Mouse (Mus musculus) heart, adult 2 months (tissue): ENCODE results near the gene Agr2. TPM values are rescaled to one million over a fixed set of nuclear protein-coding genes. Genes with fewer than 3 reads are reported as not detected.

Experiments
- DNase-seq, 2 experiments: peaks; one replicate each; pipeline ENCODE4 v3.0.0; 2021
- H3K27ac ChIP-seq: fragments of 200-600 bp; 2 replicates; pipeline ENCODE4 v1.8.1; 2022
- H3K27me3 ChIP-seq: fragments of 200-500 bp; 2 replicates; pipeline ENCODE4 v1.6.1; 2012; ENCODE audit warnings: mild to moderate bottlenecking, low read length, inconsistent platforms, mixed read lengths; ENCODE audit not compliant: control insufficient read depth, insufficient read depth
- H3K36me3 ChIP-seq: fragments of 200-500 bp; 2 replicates; pipeline ENCODE4 v1.6.1; 2012; ENCODE audit warnings: low read length, inconsistent platforms; ENCODE audit not compliant: control insufficient read depth, insufficient read depth
- H3K4me1 ChIP-seq: fragments of 200-500 bp; 2 replicates; pipeline ENCODE4 v1.6.1; 2011; ENCODE audit warnings: low read length; ENCODE audit not compliant: control insufficient read depth, insufficient read depth
- H3K4me3 ChIP-seq: fragments of 200-600 bp; 2 replicates; pipeline ENCODE4 v1.8.1; 2022
- H3K79me2 ChIP-seq: fragments of 200-500 bp; replicated peaks from 2 replicates; pipeline ENCODE4 v1.6.1; 2012; ENCODE audit warnings: mild to moderate bottlenecking, inconsistent platforms, low read length, moderate library complexity, mixed read lengths; ENCODE audit not compliant: control insufficient read depth, insufficient read depth
- H3K9ac ChIP-seq: fragments of 200-500 bp; 2 replicates; pipeline ENCODE4 v1.6.1; 2012; ENCODE audit warnings: low read depth, mild to moderate bottlenecking, control low read depth, inconsistent platforms, low read length, mixed read lengths
- CTCF ChIP-seq: fragments of 200-600 bp; IDR thresholded peaks from 2 replicates; pipeline ENCODE4 v1.8.1; 2022; ENCODE audit warnings: antibody characterized with exemption, mild to moderate bottlenecking, moderate library complexity
- EP300 ChIP-seq: fragments of 200-500 bp; IDR thresholded peaks from 2 replicates; pipeline ENCODE4 v1.6.1; 2011; ENCODE audit warnings: low read depth, low read length, control low read depth; ENCODE audit not compliant: insufficient read depth
- POLR2A ChIP-seq: fragments of 200-500 bp; IDR thresholded peaks from 2 replicates; pipeline ENCODE4 v1.6.1; 2011; ENCODE audit warnings: mild to moderate bottlenecking, low read depth, low read length, control low read depth; ENCODE audit not compliant: insufficient read depth
- WGBS: fragments of 180-500 bp; shearing (Covaris S2); methylation state at CpG from one replicate; pipeline ENCODE4 v1.1.7; 2018; 5-methylcytosine and 5-hydroxymethylcytosine counted together
- intact Hi-C: fragments of 180-260 bp; cut with DNase I; formaldehyde crosslinking; loops from one replicate; pipeline ENCODE4 v1.15.1; 2025
- long read RNA-seq: library from polyadenylated mRNA; stranded (forward); transcript quantifications from one replicate; pipeline ENCODE4 v2.0.0, GENCODE M21; 2021
- polyA plus RNA-seq: library from polyadenylated mRNA; depleted of rRNA; stranded (reverse); fragments of >200 nt; gene quantifications from 2 replicates; pipeline ENCODE4 v1.2.3, GENCODE M21; 2012; rRNA removed
- total RNA-seq, 2 experiments: library from RNA; stranded (reverse); gene quantifications; 2 replicates each; pipeline ENCODE4 v1.2.3; 2021

The Agr2 gene
- total RNA-seq (not detected), polyA plus RNA-seq (2.5 TPM in 1 of 2 replicates, not detected in the other)
- long read RNA-seq, result 0 reads

- Histone ChIP-seq H3K27ac (no peak within 1 kb of the TSS), H3K27me3 (no peaks in the 10 kb centered on the region), H3K4me3 (no peak within 1 kb of the TSS), H3K4me1 (no peaks in the 10 kb centered on the region), H3K36me3 (no peaks in the 10 kb centered on the region), H3K79me2 (no peaks in the 10 kb centered on the region), H3K9ac (no peak within 1 kb of the TSS)
- 69% methylated on average over 9 of the region's 9 CpGs for WGBS
- TF ChIP-seq POLR2A, result no peak
- no peak for TF ChIP-seq CTCF
- TF ChIP-seq EP300, result no peak
- no peak for DNase-seq
- intact Hi-C loops, result no loop called here
Observed at GRCm38 (mm10) chr12:35992711-35993110, at the start of gene Agr2. Agr2 (plus strand) TSS chr12:35992907.

- TF ChIP-seq EP300 (no peak), POLR2A (no peak), CTCF (no peak)
- Histone ChIP-seq H3K79me2 (no peaks in the 10 kb centered on the region), H3K4me3 (no peak overlapping the region), H3K4me1 (no peaks in the 10 kb centered on the region), H3K9ac (no peak overlapping the region), H3K27me3 (no peaks in the 10 kb centered on the region), H3K36me3 (no peaks in the 10 kb centered on the region), H3K27ac (no peak overlapping the region)
- 71% methylated on average over 1 of the region's 1 CpGs for WGBS
- DNase-seq, result no peak
- intact Hi-C loops, result no loop called here
Observed at GRCm38 (mm10) chr12:35951757-35952156, 41.0 kb upstream of the Agr2 start.

DNA sequence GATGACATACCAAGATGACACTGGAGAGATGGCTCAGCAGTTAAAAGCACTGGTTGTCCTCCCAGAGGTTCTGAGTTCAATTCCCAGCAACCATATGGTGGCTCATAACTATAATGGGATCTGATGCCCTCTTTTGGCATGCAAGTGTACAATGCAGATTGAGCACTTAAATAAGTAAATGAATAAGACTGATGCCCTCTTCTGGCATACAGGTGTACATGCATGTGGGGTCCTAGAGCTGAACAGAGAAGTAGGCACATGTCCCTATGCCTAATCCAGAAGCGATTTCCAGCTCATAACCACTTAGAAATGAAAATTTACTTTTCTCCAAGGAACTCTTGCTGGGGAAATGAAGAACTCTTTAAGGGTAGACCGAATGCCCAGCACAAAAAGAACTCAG is 35.5 kb upstream of the Agr2 start:
- no peak for TF ChIP-seq POLR2A
- peak; percentile 53 for TF ChIP-seq CTCF
- TF ChIP-seq EP300, result no peak
- H3K27ac ChIP-seq, result no peak overlapping the region
- intact Hi-C loops, result no loop called here
- no peaks in the 10 kb centered on the region for H3K79me2 ChIP-seq
- 70% methylated on average over 2 of the region's 2 CpGs for WGBS
- no peaks in the 10 kb centered on the region for H3K27me3 ChIP-seq
- no peaks in the 10 kb centered on the region for H3K36me3 ChIP-seq
- no peaks in the 10 kb centered on the region for H3K4me1 ChIP-seq
- H3K9ac ChIP-seq, result no peak overlapping the region
- DNase-seq, result no peak
- no peak overlapping the region for H3K4me3 ChIP-seq

- WGBS, result 42% methylated on average over 7 of the region's 7 CpGs
- intact Hi-C loops, result no loop called here
- no peak overlapping the region for H3K9ac ChIP-seq
Observed at GRCm38 (mm10) chr12:35966098-35966767, 26.5 kb upstream of the Agr2 start.

DNA sequence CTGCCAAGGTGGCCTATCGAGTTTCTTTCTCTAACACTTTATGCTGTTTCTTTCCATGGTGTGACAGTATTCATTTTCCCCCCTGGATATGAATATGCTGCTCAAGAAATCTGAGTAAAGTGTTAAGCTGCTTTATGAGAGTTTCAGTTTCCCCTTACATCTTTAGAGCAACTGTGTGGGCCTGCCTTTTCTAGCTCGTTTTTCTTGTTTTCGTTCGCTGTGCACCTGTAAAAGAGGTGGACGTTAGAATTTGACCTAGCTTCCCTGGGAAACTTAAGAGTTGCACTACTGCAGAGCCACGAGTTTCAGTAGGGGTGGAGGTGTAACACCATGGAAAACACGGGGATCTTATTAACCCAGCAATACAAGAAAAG is 26.0 kb upstream of the Agr2 start:
- WGBS, result 72% methylated on average over 7 of the region's 7 CpGs
- H3K36me3 ChIP-seq, result no peaks in the 10 kb centered on the region
- H3K27me3 ChIP-seq, result no peaks in the 10 kb centered on the region
- H3K9ac ChIP-seq, result no peak overlapping the region
- no peaks in the 10 kb centered on the region for H3K4me1 ChIP-seq
- TF ChIP-seq CTCF, result no peak
- no peak for TF ChIP-seq EP300
- TF ChIP-seq POLR2A, result no peak
- DNase-seq, result no peak
- H3K79me2 ChIP-seq, result no peaks in the 10 kb centered on the region
- intact Hi-C loops, result no loop called here
- H3K4me3 ChIP-seq, result no peak overlapping the region
- no peak overlapping the region for H3K27ac ChIP-seq

More at GRCm38 (mm10) chr12:35966098-35966767, 26.5 kb upstream of the Agr2 start:
- Histone ChIP-seq H3K79me2 (no peaks in the 10 kb centered on the region), H3K27ac (no peak overlapping the region), H3K36me3 (no peaks in the 10 kb centered on the region), H3K4me3 (no peak overlapping the region), H3K27me3 (no peaks in the 10 kb centered on the region), H3K4me1 (no peaks in the 10 kb centered on the region)
- no peak for DNase-seq
- no peak for TF ChIP-seq CTCF
- TF ChIP-seq POLR2A, result no peak
- no peak for TF ChIP-seq EP300

- Histone ChIP-seq H3K4me3 (no peak overlapping the region), H3K9ac (no peak overlapping the region), H3K36me3 (no peaks in the 10 kb centered on the region; the same call in 1 of the 2 replicates), H3K27ac (no peak overlapping the region), H3K4me1 (no peaks in the 10 kb centered on the region), H3K79me2 (no peaks in the 10 kb centered on the region), H3K27me3 (no peaks in the 10 kb centered on the region)
- intact Hi-C loops, result no loop called here
- no peak for DNase-seq
- WGBS, result 81% methylated on average over 3 of the region's 3 CpGs
- TF ChIP-seq CTCF, result no peak
- no peak for TF ChIP-seq POLR2A
- no peak for TF ChIP-seq EP300
Observed at GRCm38 (mm10) chr12:35975898-35976297, 16.8 kb upstream of the Agr2 start.
